Mouse (Mus musculus) CD4-positive, CD25-positive, alpha-beta regulatory T cell, adult 2 months (primary cell): ENCODE measurements around the gene Zdhhc14.

Source experiments
- DNase-seq: peaks from one replicate; pipeline ENCODE4 v3.0.0-alpha.2; 2012; ENCODE audit warnings: low read depth, low spot score

Gene Zdhhc14

GRCm38 (mm10) chr17:5660317-5661080, 168.1 kb downstream of the Zdhhc14 start:
- DNase-seq = no peak

- no peak for DNase-seq
Observed at GRCm38 (mm10) chr17:5666652-5667051, 174.3 kb downstream of the Zdhhc14 start.

GRCm38 (mm10) chr17:5668456-5668855, 176.1 kb downstream of the Zdhhc14 start:
- peak; percentile 25 for DNase-seq

- DNase-seq = no peak
Observed at GRCm38 (mm10) chr17:5668981-5669380, 176.6 kb downstream of the Zdhhc14 start.

GRCm38 (mm10) chr17:5675951-5676350, 183.6 kb downstream of the Zdhhc14 start:
- DNase-seq = no peak

GRCm38 (mm10) chr17:5679315-5679714, 187.0 kb downstream of the Zdhhc14 start:
- no peak for DNase-seq

- DNase-seq = no peak
Observed at GRCm38 (mm10) chr17:5685324-5685723, 193.0 kb downstream of the Zdhhc14 start.

GRCm38 (mm10) chr17:5687810-5688209, 195.5 kb downstream of the Zdhhc14 start:
- no peak for DNase-seq

GRCm38 (mm10) chr17:5688222-5688621, 195.9 kb downstream of the Zdhhc14 start:
- no peak for DNase-seq

- DNase-seq = no peak
Observed at GRCm38 (mm10) chr17:5688669-5689068, 196.3 kb downstream of the Zdhhc14 start.

GRCm38 (mm10) chr17:5690746-5691535, 198.6 kb downstream of the Zdhhc14 start:
- DNase-seq = peak; percentile 24

GRCm38 (mm10) chr17:5692661-5693060, 200.3 kb downstream of the Zdhhc14 start:
- no peak for DNase-seq

- DNase-seq = no peak
Observed at GRCm38 (mm10) chr17:5693256-5693655, 200.9 kb downstream of the Zdhhc14 start.

- DNase-seq = no peak
Observed at GRCm38 (mm10) chr17:5698447-5699096, 206.2 kb downstream of the Zdhhc14 start.

GRCm38 (mm10) chr17:5710320-5711104, 218.2 kb downstream of the Zdhhc14 start:
- DNase-seq = no peak

- no peak for DNase-seq
Observed at GRCm38 (mm10) chr17:5711861-5712260, 219.5 kb downstream of the Zdhhc14 start.

- DNase-seq = no peak
Observed at GRCm38 (mm10) chr17:5713141-5713540, 220.8 kb downstream of the Zdhhc14 start.

GRCm38 (mm10) chr17:5716912-5717311, 224.6 kb downstream of the Zdhhc14 start:
- DNase-seq = no peak

GRCm38 (mm10) chr17:5718768-5719387, 226.5 kb downstream of the Zdhhc14 start:
- DNase-seq = no peak

GRCm38 (mm10) chr17:5722802-5723201, 230.4 kb downstream of the Zdhhc14 start:
- peak; percentile 31 for DNase-seq

GRCm38 (mm10) chr17:5723601-5724189, 231.3 kb downstream of the Zdhhc14 start:
- no peak for DNase-seq
